Comparison of ENCODE assay signal across 7 mouse cellular contexts in genomic region chr8:121905864-121906263, GRCm38 (mm10). TPM values are rescaled to one million over a fixed set of nuclear protein-coding genes. Genes with fewer than 3 reads are reported as not detected.
DNase-seq lines count a peak whose midpoint lies in the region; ATAC-seq and TF ChIP-seq lines count a peak whose summit lies in the region.

No protein-coding gene starts in this region.

- WGBS in neural tube, embryonic 11.5 days: 40% methylated on average over 5 of the region's 5 CpGs
- whole genome bisulfite sequencing in forebrain, embryonic 13.5 days: 39% methylated on average over 5 of the region's 5 CpGs
- 50% methylated on average over 5 of the region's 5 CpGs for WGBS in liver, adult 2 months
- 20% methylated on average over 5 of the region's 5 CpGs for WGBS in stomach, postnatal 0 days

- no peak for ATAC-seq in neural tube, embryonic 11.5 days (ENCODE audit: insufficient read depth, low FRiP score, low TSS enrichment)
- ATAC-seq in forebrain, embryonic 13.5 days: no peak
- no peak for ATAC-seq in stomach, postnatal 0 days (ENCODE audit: low FRiP score, low TSS enrichment)
- ATAC-seq in inflammation-experienced regulatory T-cells, adult 6 months: no peak

- H3K27me3 ChIP-seq in neural tube, embryonic 11.5 days (ENCODE audit: control insufficient read depth, insufficient read depth, low read length): no peaks in the 10 kb centered on the region
- peaks cover 8% of the 10 kb centered on the region; the same call in 1 of the 2 replicates for H3K27me3 ChIP-seq in forebrain, embryonic 13.5 days
- H3K27me3 ChIP-seq in liver, adult 2 months (ENCODE audit: control insufficient read depth, insufficient read depth, low read length): no peaks in the 10 kb centered on the region
- no peaks in the 10 kb centered on the region for H3K27me3 ChIP-seq in stomach, postnatal 0 days (ENCODE audit: control insufficient read depth, insufficient read depth, low read length)

- H3K36me3 ChIP-seq in neural tube, embryonic 11.5 days (ENCODE audit: control insufficient read depth, insufficient read depth, low read length): no peaks in the 10 kb centered on the region
- H3K36me3 ChIP-seq in forebrain, embryonic 13.5 days (ENCODE audit: poor library complexity, severe bottlenecking): no peaks in the 10 kb centered on the region
- H3K36me3 ChIP-seq in liver, adult 2 months (ENCODE audit: control insufficient read depth, insufficient read depth, low read length): no peaks in the 10 kb centered on the region
- no peaks in the 10 kb centered on the region for H3K36me3 ChIP-seq in stomach, postnatal 0 days (ENCODE audit: control insufficient read depth, insufficient read depth, low read length)

- TF ChIP-seq CTCF in liver, adult 2 months (IDR thresholded peaks at IDR 0.05; ENCODE audit: low read depth, low read length): no peak
- TF ChIP-seq CTCF in stomach, postnatal 0 days (IDR thresholded peaks at IDR 0.05; ENCODE audit: low read depth): no peak

- H3K4me3 ChIP-seq in neural tube, embryonic 11.5 days (ENCODE audit: low read depth, low read length): peak overlapping the region; percentile 78
- H3K4me3 ChIP-seq in forebrain, embryonic 13.5 days: peak overlapping the region; percentile 79
- H3K4me3 ChIP-seq in liver, adult 2 months (ENCODE audit: insufficient read depth, low read depth, low read length): peak overlapping the region; percentile 9; the same call in 1 of the 2 replicates
- H3K4me3 ChIP-seq in stomach, postnatal 0 days (ENCODE audit: low read depth, low read length): peak overlapping the region; percentile 73

- DNase-seq in neural tube, embryonic 11.5 days (ENCODE audit: low spot score): no peak
- no peak for DNase-seq in neural tube, embryonic 10.5 days (ENCODE audit: extremely low spot score, low spot score)
- no peak for DNase-seq in liver, adult 2 months (ENCODE audit: extremely low read depth, low read depth, low spot score)
- no peak for DNase-seq in stomach, postnatal 0 days (ENCODE audit: low spot score)
- DNase-seq in c-Kit-positive CD71-positive TER-119-positive erythroid progenitor cells, embryonic 14.5 days (ENCODE audit: low spot score): no peak

- H3K79me2 ChIP-seq in liver, adult 2 months (ENCODE audit: control insufficient read depth, insufficient read depth, low read length): no peaks in the 10 kb centered on the region; the same call in 1 of the 2 replicates

- H3K27ac ChIP-seq in neural tube, embryonic 11.5 days (ENCODE audit: low read depth, low read length): no peak overlapping the region
- H3K27ac ChIP-seq in forebrain, embryonic 13.5 days: no peak overlapping the region
- H3K27ac ChIP-seq in liver, adult 2 months (replicated peaks; ENCODE audit: insufficient read depth, low read depth, low read length): no peak overlapping the region
- H3K27ac ChIP-seq in stomach, postnatal 0 days (replicated peaks): no peak overlapping the region

- TF ChIP-seq EP300 in stomach, postnatal 0 days (optimal IDR thresholded peaks at IDR 0.05): no peak

- no peaks in the 10 kb centered on the region for H3K9me3 ChIP-seq in neural tube, embryonic 11.5 days (ENCODE audit: control insufficient read depth, low read length)
- no peaks in the 10 kb centered on the region for H3K9me3 ChIP-seq in forebrain, embryonic 13.5 days (replicated peaks)
- no peaks in the 10 kb centered on the region for H3K9me3 ChIP-seq in stomach, postnatal 0 days (ENCODE audit: control insufficient read depth, low read length)

- TF ChIP-seq POLR2A in liver, adult 2 months (IDR thresholded peaks at IDR 0.05; ENCODE audit: extremely low read depth, insufficient read depth, low read length): no peak

- peaks cover 16% of the 10 kb centered on the region for H3K4me1 ChIP-seq in neural tube, embryonic 11.5 days (ENCODE audit: control insufficient read depth, insufficient read depth, low read length)
- peaks cover 44% of the 10 kb centered on the region for H3K4me1 ChIP-seq in forebrain, embryonic 13.5 days
- peaks cover 2% of the 10 kb centered on the region for H3K4me1 ChIP-seq in liver, adult 2 months (ENCODE audit: control insufficient read depth, insufficient read depth, low read length)
- H3K4me1 ChIP-seq in stomach, postnatal 0 days (replicated peaks; ENCODE audit: control insufficient read depth, insufficient read depth): peaks cover 3% of the 10 kb centered on the region

- H3K9ac ChIP-seq in neural tube, embryonic 11.5 days (ENCODE audit: low read length): peak overlapping the region; percentile 8; the same call in 1 of the 2 replicates
- H3K9ac ChIP-seq in forebrain, embryonic 13.5 days: peak overlapping the region; percentile 80
- H3K9ac ChIP-seq in liver, adult 2 months (ENCODE audit: low read depth, low read length): no peak overlapping the region
- H3K9ac ChIP-seq in stomach, postnatal 0 days (ENCODE audit: low read length): peak overlapping the region; percentile 45

- peak overlapping the region; percentile 95 for H3K4me2 ChIP-seq in neural tube, embryonic 11.5 days (ENCODE audit: low read depth)
- peak overlapping the region; percentile 95 for H3K4me2 ChIP-seq in forebrain, embryonic 13.5 days
- peak overlapping the region; percentile 99 for H3K4me2 ChIP-seq in stomach, postnatal 0 days (replicated peaks; ENCODE audit: low read depth)

RNA-seq across cellular contexts. Expression of gene Slc7a5, which starts 1.6 kb away (rescaled TPM):
- polyA plus RNA-seq in neural tube, embryonic 11.5 days (2014; fragmentation: Nextera tagmentation; extraction: Ambion mirVana): 37.3 and 38.1 TPM in 2 replicates
- polyA plus RNA-seq in forebrain, embryonic 13.5 days (2015; fragmentation: Nextera tagmentation; extraction: Ambion mirVana): 28.1 and 30.6 TPM in 2 replicates
- total RNA-seq in liver, adult 2 months (2014; rRNA removed): 1.1 and 1.9 TPM in 2 replicates
- polyA plus RNA-seq in liver, adult 2 months (2012; rRNA removed): 2.3 and 4.5 TPM in 2 replicates
- 8.9 and 9.3 TPM in 2 replicates for polyA plus RNA-seq in stomach, postnatal 0 days (2015; fragmentation: Nextera tagmentation; extraction: Ambion mirVana)
- 1 to 10 TPM; 2.5 to 4.4 (median 2.6) TPM for polyA plus RNA-seq in inflammation-experienced regulatory T-cells, adult 6 months (2017; shearing (Covaris generic))

RNA-seq across cellular contexts. Expression of gene Car5a, which starts 38.8 kb away (rescaled TPM):
- polyA plus RNA-seq in neural tube, embryonic 11.5 days (2014; fragmentation: Nextera tagmentation; extraction: Ambion mirVana): not detected in 2 replicates
- polyA plus RNA-seq in forebrain, embryonic 13.5 days (2015; fragmentation: Nextera tagmentation; extraction: Ambion mirVana): 0.25 TPM in 1 of 2 replicates, not detected in the other
- total RNA-seq in liver, adult 2 months (2014; rRNA removed): 90.5 and 92.0 TPM in 2 replicates
- polyA plus RNA-seq in liver, adult 2 months (2012; rRNA removed): 203 and 352 TPM in 2 replicates
- polyA plus RNA-seq in stomach, postnatal 0 days (2015; fragmentation: Nextera tagmentation; extraction: Ambion mirVana): 0.12 and 0.30 TPM in 2 replicates
- not detected for polyA plus RNA-seq in inflammation-experienced regulatory T-cells, adult 6 months (2017; shearing (Covaris generic))

RNA-seq across cellular contexts. Expression of gene Banp, which starts 43.7 kb away (rescaled TPM):
- polyA plus RNA-seq in neural tube, embryonic 11.5 days (2014; fragmentation: Nextera tagmentation; extraction: Ambion mirVana): 60.6 and 61.4 TPM in 2 replicates
- polyA plus RNA-seq in forebrain, embryonic 13.5 days (2015; fragmentation: Nextera tagmentation; extraction: Ambion mirVana): 57.5 and 60.9 TPM in 2 replicates
- 9.8 and 19.7 TPM in 2 replicates for total RNA-seq in liver, adult 2 months (2014; rRNA removed)
- polyA plus RNA-seq in liver, adult 2 months (2012; rRNA removed): 24.5 and 38.2 TPM in 2 replicates
- polyA plus RNA-seq in stomach, postnatal 0 days (2015; fragmentation: Nextera tagmentation; extraction: Ambion mirVana): 9.0 and 10.0 TPM in 2 replicates
- 10 to 100 TPM; 35.0 to 37.5 (median 36.2) TPM for polyA plus RNA-seq in inflammation-experienced regulatory T-cells, adult 6 months (2017; shearing (Covaris generic))

Comparison
In these comparisons a context has a peak if more than half of its experiments do, and no peak if none do; other contexts are left out.
1. H3K4me3 ChIP-seq: peak in every context shown above with its lines; median percentile 79 in forebrain, embryonic 13.5 days; 78 in neural tube, embryonic 11.5 days; 73 in stomach, postnatal 0 days; 9 in liver, adult 2 months.
2. RNA of gene Car5a, which starts 38.8 kb away (polyA plus RNA-seq): 203 to 352 TPM in liver, adult 2 months; 0.12 to 0.30 TPM in stomach, postnatal 0 days, not detected in inflammation-experienced regulatory T-cells, adult 6 months, 0.25 TPM in forebrain, embryonic 13.5 days and not detected in neural tube, embryonic 11.5 days; every median in the first group is over 100 times any median in the second.
3. Peak in every context shown above with its lines, with median percentiles within 50 percentile points of each other: H3K4me2 ChIP-seq.